17 mouse cellular contexts compared by ENCODE assay signal in genomic region chr17:8846506-8846905, GRCm38 (mm10).
DNase-seq lines count a peak whose midpoint lies in the region; ATAC-seq lines count a peak whose summit lies in the region.
"Had no signal": no experiment of that assay in that cellular context is flagged by ENCODE, and none has a peak within 500 bp of the region (broad histone marks: within the 10 kb centered on the region; RNA-seq: fewer than 3 reads in every experiment).

No protein-coding gene starts in this region.

- DNase-seq in liver, embryonic 11.5 days (ENCODE audit: low spot score) = no peak
- peak; percentile 37 for DNase-seq in thymus, postnatal 25 days
- no peak for DNase-seq in gastrocnemius, postnatal 14 days
- no peak for DNase-seq in frontal cortex, postnatal 25 days (ENCODE audit: low spot score in 2 of 2)
- DNase-seq: cerebellum, postnatal 14 days; heart, adult 2 months; liver, embryonic 13.5 days; lung, postnatal 14 days had no signal

- no peaks in the 10 kb centered on the region for H3K9me3 ChIP-seq in liver, embryonic 16.5 days (replicated peaks; ENCODE audit: control insufficient read depth, low read length)
- H3K9me3 ChIP-seq in liver, embryonic 11.5 days (ENCODE audit: control insufficient read depth, low read length) = no peaks in the 10 kb centered on the region
- no peaks in the 10 kb centered on the region for H3K9me3 ChIP-seq in megakaryocyte, embryonic 14.5 days
- H3K9me3 ChIP-seq: forebrain, embryonic 13.5 days; liver, embryonic 13.5 days; neural tube, embryonic 13.5 days had no signal

- intact Hi-C loops in gastrocnemius, postnatal 14 days (cut with DNase I; ENCODE audit: low total_unique reads) = no loop called here

- ATAC-seq in liver, embryonic 16.5 days (ENCODE audit: low read depth) = 0 out of 2 replicates have a peak, but pooled peaks have one; percentile 11
- no peak for ATAC-seq in liver, embryonic 11.5 days (replicated peaks; ENCODE audit: low FRiP score)
- peak; percentile 92 for ATAC-seq in granulocyte monocyte progenitor cell, adult 5-6 weeks (replicated peaks; ENCODE audit: poor library complexity, severe bottlenecking)
- ATAC-seq: CD4-positive, CD25-positive, alpha-beta regulatory T cell, adult 4 months; forebrain, embryonic 13.5 days; inflammation-experienced regulatory T-cells, adult 6 months had no signal

- WGBS in liver, embryonic 16.5 days (ENCODE audit: insufficient replicate concordance) = 26% methylated on average over 6 of the region's 6 CpGs
- WGBS in liver, embryonic 11.5 days = 33% methylated on average over 6 of the region's 6 CpGs

- no peak overlapping the region for H3K27ac ChIP-seq in liver, embryonic 16.5 days (ENCODE audit: low read length)
- no peak overlapping the region for H3K27ac ChIP-seq in liver, embryonic 11.5 days (ENCODE audit: low read depth, low read length)
- H3K27ac ChIP-seq: forebrain, embryonic 13.5 days; heart, adult 2 months; liver, embryonic 13.5 days; neural tube, embryonic 13.5 days had no signal

- H3K4me1 ChIP-seq in liver, embryonic 16.5 days (ENCODE audit: control insufficient read depth, low read depth, low read length) = no peaks in the 10 kb centered on the region
- no peaks in the 10 kb centered on the region; the same call in 1 of the 2 replicates for H3K4me1 ChIP-seq in liver, embryonic 11.5 days (replicated peaks; ENCODE audit: control insufficient read depth, insufficient read depth, low read length)
- peaks cover 87% of the 10 kb centered on the region for H3K4me1 ChIP-seq in megakaryocyte, embryonic 14.5 days

- no peak overlapping the region for H3K9ac ChIP-seq in liver, embryonic 16.5 days (ENCODE audit: low read depth, low read length)
- no peak overlapping the region for H3K9ac ChIP-seq in liver, embryonic 11.5 days (ENCODE audit: low read depth, low read length)
- H3K9ac ChIP-seq: forebrain, embryonic 13.5 days; liver, embryonic 13.5 days; neural tube, embryonic 13.5 days had no signal

- H3K4me3 ChIP-seq in liver, embryonic 16.5 days (ENCODE audit: low read depth, low read length) = no peak overlapping the region
- no peak overlapping the region for H3K4me3 ChIP-seq in liver, embryonic 11.5 days (ENCODE audit: low read depth, low read length)
- H3K4me3 ChIP-seq in megakaryocyte, embryonic 14.5 days (replicated peaks) = peak overlapping the region; percentile 78
- H3K4me3 ChIP-seq: forebrain, embryonic 13.5 days; heart, adult 2 months; liver, embryonic 13.5 days; neural tube, embryonic 13.5 days had no signal

- no peaks in the 10 kb centered on the region for H3K27me3 ChIP-seq in liver, embryonic 16.5 days (ENCODE audit: control insufficient read depth, insufficient read depth, low read depth, low read length)
- no peaks in the 10 kb centered on the region for H3K27me3 ChIP-seq in liver, embryonic 11.5 days (replicated peaks; ENCODE audit: control insufficient read depth, insufficient read depth, low read length)
- H3K27me3 ChIP-seq in megakaryocyte, embryonic 14.5 days (replicated peaks) = no peaks in the 10 kb centered on the region
- H3K27me3 ChIP-seq: forebrain, embryonic 13.5 days; liver, embryonic 13.5 days; neural tube, embryonic 13.5 days had no signal

- no peaks in the 10 kb centered on the region for H3K36me3 ChIP-seq in liver, embryonic 16.5 days (ENCODE audit: control insufficient read depth, insufficient read depth)
- no peaks in the 10 kb centered on the region for H3K36me3 ChIP-seq in liver, embryonic 11.5 days (ENCODE audit: control insufficient read depth, insufficient read depth, low read length)
- no peaks in the 10 kb centered on the region for H3K36me3 ChIP-seq in megakaryocyte, embryonic 14.5 days (replicated peaks; ENCODE audit: low read length)
- H3K36me3 ChIP-seq: G1E; liver, embryonic 13.5 days; neural tube, embryonic 13.5 days had no signal

- H3K4me2 ChIP-seq in liver, embryonic 16.5 days (ENCODE audit: low read depth, low read length) = no peak overlapping the region
- H3K4me2 ChIP-seq in liver, embryonic 11.5 days = no peak overlapping the region
- H3K4me2 ChIP-seq: forebrain, embryonic 13.5 days; liver, embryonic 13.5 days; midbrain, embryonic 11.5 days; neural tube, embryonic 13.5 days had no signal
